Mouse (Mus musculus): Measurements from ENCODE around the gene Ndufaf1. TPM values are rescaled to one million over a fixed set of nuclear protein-coding genes. Genes with fewer than 3 reads are reported as not detected.

The Ndufaf1 gene
- polyA plus RNA-seq, 1 experiment from 2014 or later: 30.8 TPM

GRCm38 (mm10) chr2:119617841-119618198, 44.8 kb downstream of the Ndufaf1 start:
- Histone ChIP-seq H3K36me3 (replicated peaks) (peaks cover 44% of the 10 kb centered on the region), H3K27ac (replicated peaks) (peak overlapping the region; percentile 98), H3K9me3 (replicated peaks) (no peaks in the 10 kb centered on the region), H3K4me1 (replicated peaks) (peaks cover 41% of the 10 kb centered on the region), H3K9ac (peak overlapping the region; percentile 88), H3K4me2 (peak overlapping the region; percentile 73), H3K27me3 (no peaks in the 10 kb centered on the region), H3K4me3 (replicated peaks) (peak overlapping the region; percentile 83)
- ATAC-seq (ENCODE audit: insufficient read depth): peak; percentile 76
- under 1% methylated on average over 13 of the region's 13 CpGs for WGBS (ENCODE audit: insufficient replicate concordance)

GRCm38 (mm10) chr2:119607023-119607422, 55.6 kb downstream of the Ndufaf1 start:
- H3K27ac ChIP-seq (replicated peaks): peak overlapping the region; percentile 97

More at GRCm38 (mm10) chr2:119607023-119607422, 55.6 kb downstream of the Ndufaf1 start:
- Histone ChIP-seq H3K36me3 (replicated peaks) (peaks cover 91% of the 10 kb centered on the region), H3K4me1 (replicated peaks) (peaks cover 54% of the 10 kb centered on the region), H3K9ac (no peak overlapping the region), H3K27me3 (no peaks in the 10 kb centered on the region), H3K4me3 (replicated peaks) (no peak overlapping the region), H3K9me3 (replicated peaks) (no peaks in the 10 kb centered on the region), H3K4me2 (peak overlapping the region; percentile 25)
- 48% methylated on average over 4 of the region's 4 CpGs for WGBS (ENCODE audit: insufficient replicate concordance)
- ATAC-seq (ENCODE audit: insufficient read depth): peak; percentile 43; the same call in 1 of the 2 replicates

Other genes with a start within 250 kb of the Ndufaf1 start
- 1.4 and 1.6 TPM in 2 replicates for gene Ino80, start 185.1 kb downstream of the Ndufaf1 start, polyA plus RNA-seq (2015; fragmentation: Nextera tagmentation; extraction: Ambion mirVana)
- 0.08 and 0.15 TPM in 2 replicates for gene Exd1, start 115.2 kb downstream of the Ndufaf1 start, polyA plus RNA-seq (2015; fragmentation: Nextera tagmentation; extraction: Ambion mirVana)
- 56.1 and 62.6 TPM in 2 replicates for gene Chp1, start 115.1 kb downstream of the Ndufaf1 start, polyA plus RNA-seq (2015; fragmentation: Nextera tagmentation; extraction: Ambion mirVana)
- gene Nusap1, start 44.5 kb downstream of the Ndufaf1 start, polyA plus RNA-seq (2015; fragmentation: Nextera tagmentation; extraction: Ambion mirVana): 88.1 and 94.0 TPM in 2 replicates
- gene Oip5, start 44.4 kb downstream of the Ndufaf1 start, polyA plus RNA-seq (2015; fragmentation: Nextera tagmentation; extraction: Ambion mirVana): 34.7 and 37.0 TPM in 2 replicates
- gene Rtf1, start 12.2 kb upstream of the Ndufaf1 start, polyA plus RNA-seq (2015; fragmentation: Nextera tagmentation; extraction: Ambion mirVana): 9.8 and 10.6 TPM in 2 replicates
- 2.7 and 4.2 TPM in 2 replicates for gene Itpka, start 79.5 kb upstream of the Ndufaf1 start, polyA plus RNA-seq (2015; fragmentation: Nextera tagmentation; extraction: Ambion mirVana)
- gene Ltk, start 97.6 kb upstream of the Ndufaf1 start, polyA plus RNA-seq (2015; fragmentation: Nextera tagmentation; extraction: Ambion mirVana): 0.07 and 0.13 TPM in 2 replicates
- 9.1 and 9.9 TPM in 2 replicates for gene Rpap1, start 124.7 kb upstream of the Ndufaf1 start, polyA plus RNA-seq (2015; fragmentation: Nextera tagmentation; extraction: Ambion mirVana)
- gene Tyro3, start 134.9 kb upstream of the Ndufaf1 start, polyA plus RNA-seq (2015; fragmentation: Nextera tagmentation; extraction: Ambion mirVana): 1.1 TPM in 2 replicates
- 5.3 and 5.5 TPM in 2 replicates for gene Mga, start 234.4 kb upstream of the Ndufaf1 start, polyA plus RNA-seq (2015; fragmentation: Nextera tagmentation; extraction: Ambion mirVana)